Mouse (Mus musculus) lung, postnatal 0 days (tissue): ENCODE data around the gene Mterf1b.
"Not testable (repeated sequence)": the region's sequence is repeated elsewhere in the genome, so short reads cannot be mapped to it uniquely, and the experiment has no call there.

Experiments
- CTCF ChIP-seq: IDR thresholded peaks from 2 replicates; pipeline ENCODE4 v1.5.1; 2016; ENCODE audit warnings: antibody characterized with exemption, mild to moderate bottlenecking
- EP300 ChIP-seq: IDR thresholded peaks from 2 replicates; pipeline ENCODE4 v1.6.1; 2016; ENCODE audit warnings: antibody characterized with exemption, mild to moderate bottlenecking, control low read depth

DNA sequence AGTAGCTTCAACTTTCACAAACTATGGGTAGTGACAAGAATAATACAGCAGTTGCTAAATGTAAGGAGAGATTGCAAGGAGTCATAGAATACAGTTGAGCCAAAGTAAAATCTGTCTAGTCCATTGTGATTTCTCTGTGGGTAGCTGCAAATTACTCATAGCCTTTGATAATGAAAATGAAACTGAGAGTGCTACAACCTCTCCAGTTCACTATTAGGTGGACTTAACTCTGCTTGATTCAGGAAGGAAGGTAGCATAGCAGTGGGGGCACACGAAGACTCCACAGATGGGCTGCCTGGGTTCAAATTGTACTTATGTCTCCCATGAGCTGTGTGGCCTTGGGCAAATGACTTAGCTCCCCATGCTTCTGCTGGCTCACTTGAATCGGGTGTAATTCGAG is 15.7 kb upstream of the Mterf1b start:
- not testable (repeated sequence) for TF ChIP-seq CTCF, EP300
